Mouse (Mus musculus) C2C12 (cell line): ENCODE data around the gene Mybph. TPM values are rescaled to one million over a fixed set of nuclear protein-coding genes. Genes with fewer than 3 reads are reported as not detected.

ENCODE experiments used
- H3K27me3 ChIP-seq: one replicate; pipeline ENCODE4 v1.6.1; 2011; ENCODE audit not compliant: control insufficient read depth, insufficient read depth, insufficient read length
- H3K36me3 ChIP-seq: one replicate; pipeline ENCODE4 v1.6.1; 2011; ENCODE audit not compliant: control insufficient read depth, insufficient read depth
- H3K4me3 ChIP-seq: one replicate; pipeline ENCODE4 v1.5.1; 2011; ENCODE audit warnings: mild to moderate bottlenecking, control low read depth; ENCODE audit not compliant: poor library complexity, insufficient read depth, severe bottlenecking
- H3K79me2 ChIP-seq: one replicate; pipeline ENCODE4 v1.6.1; 2011; ENCODE audit not compliant: control insufficient read depth, insufficient read depth
- H3K79me3 ChIP-seq: one replicate; pipeline ENCODE4 v1.6.1; 2011; ENCODE audit warnings: low read depth, control low read depth
- H3ac ChIP-seq: one replicate; pipeline ENCODE3; 2011; ENCODE audit warnings: low read depth; ENCODE audit not compliant: control insufficient read depth, insufficient read length
- CEBPB ChIP-seq: IDR thresholded peaks from one replicate; pipeline ENCODE4 v1.6.1; 2011; ENCODE audit warnings: low read depth, mild to moderate bottlenecking, control low read depth, moderate library complexity
- CTCF ChIP-seq: IDR thresholded peaks from one replicate; pipeline ENCODE4 v1.5.1; 2011; ENCODE audit not compliant: control insufficient read depth, insufficient read depth, insufficient read length
- FOSL1 ChIP-seq: IDR thresholded peaks from one replicate; pipeline ENCODE4 v1.8.0; 2011; ENCODE audit warnings: mild to moderate bottlenecking, low read length; ENCODE audit not compliant: poor library complexity, insufficient read depth, severe bottlenecking
- MAX ChIP-seq: IDR thresholded peaks from one replicate; pipeline ENCODE4 v1.6.1; 2011; ENCODE audit warnings: mild to moderate bottlenecking, control low read depth
- MYOD1 ChIP-seq: IDR thresholded peaks from one replicate; pipeline ENCODE4 v1.6.1; 2011; ENCODE audit warnings: low read depth; ENCODE audit not compliant: control insufficient read depth, insufficient read length
- MYOG ChIP-seq: IDR thresholded peaks from one replicate; pipeline ENCODE4 v1.6.1; 2011; ENCODE audit not compliant: control insufficient read depth, insufficient read length; ENCODE audit errors: extremely low read depth
- USF1 ChIP-seq: IDR thresholded peaks from one replicate; pipeline ENCODE4 v1.6.1; 2011; ENCODE audit warnings: low read depth, mild to moderate bottlenecking, control low read depth, moderate library complexity
- long read RNA-seq, 2 experiments: library from polyadenylated mRNA; unstranded; transcript quantifications; one replicate each; pipeline ENCODE4 v2.0.0; 2019 to 2020
- polyA plus RNA-seq: library from polyadenylated mRNA; unstranded; fragments of >200 nt; fragmentation: generic; extraction: Trizol; gene quantifications from one replicate; pipeline ENCODE4 v1.2.1, GENCODE M21; 2012; ENCODE audit warnings: missing spikeins

Gene Mybph
- polyA plus RNA-seq: 1.4 TPM
- long read RNA-seq, experiment 1, transcript Mybph-201 (11 exons, 1,828 nt): major isoform, 21 of 40 reads
- long read RNA-seq, experiment 1, partial matches to known transcripts: 6 of 40 reads
- long read RNA-seq, experiment 1, other reads (novel, unspliced or antisense): 13 of 40 reads
- long read RNA-seq, experiment 2: 0 reads

GRCm38 (mm10) chr1:134193126-134193525 lies at the start of gene Mybph:
TSS of gene Mybph (plus strand) at chr1:134193448.
- H3ac ChIP-seq: no peak within 1 kb of the TSS
- no peaks in the 10 kb centered on the region for H3K27me3 ChIP-seq
- no peaks in the 10 kb centered on the region for H3K79me2 ChIP-seq
- no peak within 1 kb of the TSS for H3K4me3 ChIP-seq
- H3K79me3 ChIP-seq: no peaks in the 10 kb centered on the region
- H3K36me3 ChIP-seq: no peaks in the 10 kb centered on the region
- TF ChIP-seq FOSL1 (no peak), CEBPB (no peak), MAX (no peak), MYOD1 (no peak), MYOG (no peak), USF1 (no peak), CTCF (no peak)

DNA sequence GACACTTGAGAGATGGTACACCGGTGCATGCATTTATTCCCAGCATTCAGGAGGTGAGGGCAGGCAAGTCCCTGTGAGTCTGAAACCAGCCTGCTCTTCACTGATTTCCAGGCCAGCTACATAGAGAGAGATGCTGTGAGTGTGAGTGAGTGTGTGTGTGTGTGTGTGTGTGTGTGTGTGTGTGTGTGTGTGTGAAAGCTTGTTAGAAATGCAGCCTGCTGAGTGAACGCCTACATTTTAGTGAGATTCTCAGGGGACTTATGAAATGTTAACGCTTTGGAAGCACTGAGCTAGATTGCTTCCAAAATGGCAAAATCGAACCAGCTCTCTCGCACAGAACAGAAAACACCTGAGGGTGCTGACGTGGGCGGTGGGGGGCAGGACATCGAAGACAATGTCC lies 47.2 kb upstream of the Mybph start:
- TF ChIP-seq MYOG (no peak), FOSL1 (no peak), CTCF (no peak), MYOD1 (no peak)
- Histone ChIP-seq H3ac (no peak overlapping the region), H3K36me3 (no peaks in the 10 kb centered on the region), H3K27me3 (peaks cover 53% of the 10 kb centered on the region), H3K79me3 (no peaks in the 10 kb centered on the region), H3K79me2 (no peaks in the 10 kb centered on the region), H3K4me3 (no peak overlapping the region)

DNA sequence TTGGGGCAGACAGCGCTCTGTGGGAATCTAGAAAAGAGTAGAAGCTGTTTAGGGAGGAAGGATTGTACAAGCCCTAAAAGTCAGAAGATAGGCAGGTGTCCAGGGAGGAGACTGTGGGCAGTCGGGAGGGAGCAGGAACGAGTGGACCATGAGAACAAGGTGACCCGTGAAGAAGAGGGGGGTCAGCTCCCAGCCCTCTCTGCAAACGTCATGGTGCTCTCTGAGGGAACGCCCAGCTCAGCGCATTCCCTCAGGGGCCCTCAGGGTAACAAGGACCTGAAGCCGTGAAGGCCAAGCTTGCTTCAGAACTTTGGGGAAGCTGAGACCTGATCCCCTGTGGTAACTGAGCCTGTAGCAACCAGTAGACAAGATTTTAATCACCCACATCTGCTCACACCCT lies 43.2 kb upstream of the Mybph start:
- no peaks in the 10 kb centered on the region for H3K36me3 ChIP-seq
- no peak overlapping the region for H3ac ChIP-seq
- H3K27me3 ChIP-seq: peaks cover 33% of the 10 kb centered on the region
- no peak overlapping the region for H3K4me3 ChIP-seq
- H3K79me3 ChIP-seq: no peaks in the 10 kb centered on the region
- H3K79me2 ChIP-seq: no peaks in the 10 kb centered on the region
- TF ChIP-seq FOSL1 (no peak), MYOG (no peak), MAX (no peak), CTCF (no peak), USF1 (no peak), CEBPB (no peak), MYOD1 (no peak)

GRCm38 (mm10) chr1:134150745-134151144 lies 42.5 kb upstream of the Mybph start:
- H3K79me2 ChIP-seq: no peaks in the 10 kb centered on the region
- H3K4me3 ChIP-seq: no peak overlapping the region
- H3K27me3 ChIP-seq: peaks cover 27% of the 10 kb centered on the region
- no peaks in the 10 kb centered on the region for H3K79me3 ChIP-seq
- no peaks in the 10 kb centered on the region for H3K36me3 ChIP-seq
- no peak overlapping the region for H3ac ChIP-seq
- TF ChIP-seq MAX (no peak), CEBPB (no peak), MYOG (no peak), USF1 (no peak), FOSL1 (no peak), MYOD1 (no peak), CTCF (no peak)

GRCm38 (mm10) chr1:134151655-134152412 lies 41.4 kb upstream of the Mybph start:
- Histone ChIP-seq H3ac (no peak overlapping the region), H3K36me3 (no peaks in the 10 kb centered on the region), H3K4me3 (no peak overlapping the region), H3K79me3 (no peaks in the 10 kb centered on the region), H3K27me3 (peaks cover 22% of the 10 kb centered on the region), H3K79me2 (no peaks in the 10 kb centered on the region)
- TF ChIP-seq MYOD1 (no peak), MAX (no peak), CTCF (peak; percentile 80)
